Mouse (Mus musculus) bone marrow, adult 2 months (tissue): Measurements from ENCODE around the gene Map3k1. TPM values are rescaled to one million over a fixed set of nuclear protein-coding genes. Genes with fewer than 3 reads are reported as not detected.
A peak's percentile ranks its signal among the peaks of the same experiment; 100 is the strongest.

Experiments used
- H3K27ac ChIP-seq: fragments of 200-500 bp; 2 replicates; pipeline ENCODE4 v1.5.1; 2012; ENCODE audit warnings: low read depth, mild to moderate bottlenecking, control low read depth, inconsistent platforms, low read length; ENCODE audit not compliant: control insufficient read depth, poor library complexity, insufficient read depth
- H3K4me1 ChIP-seq: fragments of 200-500 bp; 2 replicates; pipeline ENCODE4 v1.6.1; 2011; ENCODE audit warnings: low read length; ENCODE audit not compliant: control insufficient read depth, insufficient read depth
- H3K4me3 ChIP-seq: fragments of 200-500 bp; replicated peaks from 2 replicates; pipeline ENCODE3; 2011; ENCODE audit warnings: mild to moderate bottlenecking, low read depth, low read length, control low read depth; ENCODE audit not compliant: control insufficient read depth
- CTCF ChIP-seq: fragments of 200-500 bp; IDR thresholded peaks from 2 replicates; pipeline ENCODE4 v1.5.1; 2011; ENCODE audit warnings: low read length, control low read depth; ENCODE audit not compliant: control insufficient read depth, insufficient read depth
- POLR2A ChIP-seq: fragments of 200-500 bp; IDR thresholded peaks from 2 replicates; pipeline ENCODE4 v1.6.1; 2011; ENCODE audit warnings: low read depth, mild to moderate bottlenecking, control low read depth, low read length, borderline replicate concordance; ENCODE audit not compliant: control insufficient read depth
- WGBS: fragments of 180-500 bp; shearing (Covaris S2); methylation state at CpG from one replicate; pipeline ENCODE4 v1.1.7; 2018; 5-methylcytosine and 5-hydroxymethylcytosine counted together
- polyA plus RNA-seq: library from polyadenylated mRNA; stranded (reverse); fragments of >200 nt; gene quantifications from 2 replicates; pipeline ENCODE4 v1.2.4, GENCODE M21; 2011; ENCODE audit warnings: low replicate concordance; ENCODE audit not compliant: missing spikeins, insufficient read depth, insufficient read length

Map3k1 gene
- polyA plus RNA-seq, 1 experiment = 30.7 TPM

DNA sequence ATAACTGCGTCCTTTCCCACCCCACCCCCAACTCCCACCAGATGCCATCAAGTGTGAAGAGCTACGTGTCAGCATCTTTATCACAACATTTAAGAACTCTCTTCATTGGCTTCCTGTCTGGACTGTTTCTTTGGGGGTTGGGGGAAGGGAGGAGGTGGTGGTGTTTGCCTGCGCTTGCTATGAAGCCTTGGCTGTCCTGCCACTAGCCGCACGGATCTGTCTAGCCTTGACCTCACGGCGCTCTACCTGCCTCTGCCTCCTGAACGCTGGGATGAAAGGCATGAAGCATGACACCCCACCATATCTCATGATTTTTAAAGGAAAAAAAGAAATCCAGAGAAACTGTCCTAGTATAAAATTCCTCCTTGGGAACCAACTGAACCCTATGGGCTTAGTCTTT lies 27.0 kb upstream of the Map3k1 start:
- WGBS = 77% methylated on average over 8 of the region's 8 CpGs
- TF ChIP-seq CTCF (no peak), POLR2A (no peak)
- H3K4me3 ChIP-seq = no peak overlapping the region
- H3K27ac ChIP-seq = no peak overlapping the region
- H3K4me1 ChIP-seq = no peaks in the 10 kb centered on the region

DNA sequence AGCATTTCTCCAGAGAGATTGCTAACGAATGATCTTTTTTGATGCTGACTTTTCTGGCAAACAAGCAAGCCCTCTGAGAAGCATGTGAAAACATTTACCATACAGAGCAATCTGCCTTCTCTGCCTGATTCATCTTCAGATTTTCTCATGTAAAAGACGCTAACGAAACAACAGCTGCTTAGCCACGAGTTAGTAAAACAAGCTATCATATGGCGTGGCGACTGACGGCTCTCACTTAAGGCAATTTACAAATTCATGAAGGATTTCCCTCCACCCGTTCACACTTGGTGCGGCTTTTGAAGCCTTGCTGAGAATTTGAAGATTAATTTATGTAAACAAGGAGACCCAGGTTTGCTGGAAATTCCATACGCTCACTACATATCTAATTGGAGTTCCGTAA lies 25.8 kb upstream of the Map3k1 start:
- H3K4me1 ChIP-seq = no peaks in the 10 kb centered on the region
- H3K27ac ChIP-seq = no peak overlapping the region
- 87% methylated on average over 11 of the region's 11 CpGs for WGBS
- H3K4me3 ChIP-seq = no peak overlapping the region
- TF ChIP-seq POLR2A (no peak), CTCF (no peak)

- no peaks in the 10 kb centered on the region; the same call in 1 of the 2 replicates for H3K4me1 ChIP-seq
- H3K27ac ChIP-seq = no peak overlapping the region
- H3K4me3 ChIP-seq = no peak overlapping the region
- TF ChIP-seq CTCF (no peak), POLR2A (no peak)
- 83% methylated on average over 2 of the region's 2 CpGs for WGBS
Measured at GRCm38 (mm10) chr13:111829473-111829872, 20.7 kb upstream of the Map3k1 start.

- H3K27ac ChIP-seq = no peak overlapping the region
- H3K4me3 ChIP-seq = no peak overlapping the region
- H3K4me1 ChIP-seq = no peaks in the 10 kb centered on the region; the same call in 1 of the 2 replicates
- no peak for TF ChIP-seq POLR2A
- TF ChIP-seq CTCF = no peak
- WGBS = 84% methylated on average over 4 of the region's 4 CpGs
Measured at GRCm38 (mm10) chr13:111827481-111827880, 18.7 kb upstream of the Map3k1 start.

DNA sequence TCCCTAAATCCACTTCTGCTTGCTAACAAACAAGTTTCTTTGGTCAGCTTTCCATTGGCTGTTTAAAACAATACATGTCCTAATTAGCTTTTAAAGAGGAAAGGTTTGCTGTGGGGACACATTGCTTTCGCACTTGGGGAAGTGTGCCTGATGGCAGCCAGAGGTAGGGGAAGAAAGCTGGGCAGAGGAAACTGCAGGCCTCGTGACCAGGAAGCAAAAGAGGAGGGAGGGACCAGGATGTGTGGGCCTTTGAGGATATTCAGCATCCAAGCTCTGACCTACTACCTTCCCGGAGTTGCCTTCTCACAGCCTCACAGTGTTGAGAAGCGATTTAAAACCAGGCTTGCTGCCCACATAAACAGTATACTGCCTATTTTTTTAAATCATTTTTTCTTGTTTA lies 15.4 kb upstream of the Map3k1 start:
- WGBS = 45% methylated on average over 4 of the region's 4 CpGs
- Histone ChIP-seq H3K27ac (no peak overlapping the region), H3K4me3 (no peak overlapping the region), H3K4me1 (peaks cover 2% of the 10 kb centered on the region; the same call in 1 of the 2 replicates)
- TF ChIP-seq POLR2A (no peak), CTCF (no peak)

DNA sequence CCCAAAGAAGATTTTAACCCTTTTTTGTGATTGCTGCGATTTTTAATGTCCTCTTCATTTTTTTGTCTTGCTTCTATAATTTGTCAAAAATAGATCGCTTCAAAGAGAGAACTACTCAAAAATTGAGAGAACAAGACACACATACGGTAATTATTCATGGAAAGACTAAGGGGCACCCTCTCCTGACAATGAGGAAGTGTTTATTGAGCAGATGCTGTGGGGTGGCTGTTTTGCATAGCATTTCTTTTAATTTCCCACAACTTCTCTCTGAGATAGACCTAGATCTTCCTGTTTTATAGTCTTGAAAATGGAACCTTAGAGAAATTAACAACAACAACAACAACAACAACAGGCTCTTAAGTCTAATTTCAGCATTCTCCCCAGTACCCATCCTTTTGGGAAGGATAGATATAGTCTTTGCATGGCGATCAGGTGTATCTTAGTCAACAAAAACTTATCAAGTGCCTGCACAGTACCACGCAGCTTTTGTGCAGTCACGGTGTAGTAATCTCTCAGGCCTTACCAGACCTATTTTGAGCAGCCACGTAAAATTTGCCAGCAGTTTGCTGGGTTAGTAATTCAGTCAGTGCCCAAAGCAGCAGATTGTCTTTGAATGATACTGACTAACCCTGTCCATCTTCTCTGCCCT lies 13.1 kb upstream of the Map3k1 start:
- H3K4me3 ChIP-seq = no peak overlapping the region
- no peak for TF ChIP-seq POLR2A
- WGBS = 40% methylated on average over 7 of the region's 7 CpGs
- peaks cover 6% of the 10 kb centered on the region for H3K4me1 ChIP-seq
- peak overlapping the region; percentile 75 for H3K27ac ChIP-seq

GRCm38 (mm10) chr13:111819618-111820385 lies 11.0 kb upstream of the Map3k1 start:
- H3K4me1 ChIP-seq = peaks cover 6% of the 10 kb centered on the region
- TF ChIP-seq POLR2A (no peak), CTCF (no peak)
- H3K4me3 ChIP-seq = no peak overlapping the region
- WGBS = 75% methylated on average over 9 of the region's 9 CpGs
- no peak overlapping the region for H3K27ac ChIP-seq

DNA sequence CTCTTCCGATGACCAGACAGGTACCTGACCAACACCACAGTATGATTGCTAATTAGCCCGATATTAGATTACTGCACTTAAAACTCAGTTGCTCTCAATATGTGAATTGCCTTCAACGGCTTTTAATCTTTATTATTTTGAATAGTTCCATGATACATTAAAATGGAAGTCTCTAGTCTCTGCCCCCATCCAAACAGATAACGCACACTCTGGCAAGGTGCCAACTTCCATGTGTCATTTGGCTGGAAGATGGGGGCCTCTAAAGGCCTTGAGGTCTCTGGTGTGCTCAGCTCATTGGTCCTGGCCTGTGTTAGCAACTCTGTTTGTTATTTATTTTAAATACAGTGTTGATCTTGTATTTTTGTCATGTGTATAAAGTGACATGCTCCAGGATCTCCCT lies 10.3 kb upstream of the Map3k1 start:
- Histone ChIP-seq H3K4me1 (peaks cover 6% of the 10 kb centered on the region), H3K27ac (no peak overlapping the region), H3K4me3 (no peak overlapping the region)
- WGBS = 82% methylated on average over 4 of the region's 4 CpGs
- TF ChIP-seq POLR2A (no peak), CTCF (no peak)
